Mouse (Mus musculus): ENCODE data around the gene Dot1l.

- TF ChIP-seq CTCF (IDR thresholded peaks at IDR 0.05; ENCODE audit: low read depth, low read length) (no peak), POLR2A (IDR thresholded peaks at IDR 0.05; ENCODE audit: borderline replicate concordance, low read depth, low read length) (no peak)
Observed at GRCm38 (mm10) chr10:80755291-80756015, 447 bp downstream of the Dot1l start.
